Mouse (Mus musculus): ENCODE data around the gene Gcnt1. TPM values are rescaled to one million over a fixed set of nuclear protein-coding genes. Genes with fewer than 3 reads are reported as not detected.

The Gcnt1 gene
- polyA plus RNA-seq, 1 experiment from 2014 or later = 29.6 TPM

DNA sequence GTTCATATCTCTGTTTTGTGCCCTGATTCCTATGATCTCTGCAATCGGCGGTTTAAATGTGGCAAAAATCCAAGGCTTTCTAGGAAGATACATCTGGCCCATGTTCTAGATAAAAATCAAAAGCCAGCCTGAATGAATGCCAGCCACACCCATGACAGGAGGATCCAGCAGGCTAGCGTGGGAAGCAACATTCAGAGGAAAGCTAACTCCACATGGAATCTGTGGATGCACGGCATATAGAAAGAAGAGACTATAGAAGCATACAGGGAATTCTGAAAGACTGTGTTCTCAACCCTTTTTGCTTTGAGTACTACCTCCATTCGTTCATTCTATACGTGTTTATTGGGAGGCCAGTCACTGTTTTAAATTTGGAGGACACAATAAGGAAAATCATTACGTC is 86.6 kb downstream of the Gcnt1 start:
- Histone ChIP-seq H3K4me3 (replicated peaks) (no peak overlapping the region), H3K27ac (no peak overlapping the region), H3K4me1 (no peaks in the 10 kb centered on the region), H3K4me2 (no peak overlapping the region), H3K36me3 (no peaks in the 10 kb centered on the region), H3K9me3 (replicated peaks) (no peaks in the 10 kb centered on the region), H3K27me3 (no peaks in the 10 kb centered on the region), H3K9ac (no peak overlapping the region)
- ATAC-seq (replicated peaks; ENCODE audit: low FRiP score) = no peak
- 81% methylated on average over 7 of the region's 7 CpGs for WGBS

DNA sequence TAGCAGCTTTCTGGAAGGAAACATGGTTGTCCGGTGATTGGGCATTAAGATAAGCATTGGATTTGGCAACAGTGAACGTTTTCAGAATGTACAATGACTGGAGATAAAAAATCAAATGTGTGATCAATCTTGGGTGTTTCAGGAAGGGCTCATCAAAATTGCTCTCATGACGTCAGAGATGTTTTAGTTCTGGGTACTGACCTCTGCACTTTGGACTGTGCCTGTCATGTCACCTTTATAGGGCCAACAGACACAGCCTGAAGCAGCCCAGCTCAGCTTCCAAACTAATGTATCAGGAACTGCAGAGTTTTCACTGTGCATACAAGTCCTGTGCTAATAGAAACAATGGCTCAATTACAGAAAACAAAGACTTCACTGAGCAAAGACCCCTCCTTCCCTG is 89.3 kb downstream of the Gcnt1 start:
- Histone ChIP-seq H3K36me3 (no peaks in the 10 kb centered on the region), H3K4me3 (replicated peaks) (no peak overlapping the region), H3K4me1 (no peaks in the 10 kb centered on the region), H3K4me2 (no peak overlapping the region), H3K27ac (no peak overlapping the region), H3K9me3 (replicated peaks) (no peaks in the 10 kb centered on the region), H3K27me3 (no peaks in the 10 kb centered on the region), H3K9ac (no peak overlapping the region)
- ATAC-seq (replicated peaks; ENCODE audit: low FRiP score) = no peak
- 49% methylated on average over 3 of the region's 3 CpGs for WGBS

DNA sequence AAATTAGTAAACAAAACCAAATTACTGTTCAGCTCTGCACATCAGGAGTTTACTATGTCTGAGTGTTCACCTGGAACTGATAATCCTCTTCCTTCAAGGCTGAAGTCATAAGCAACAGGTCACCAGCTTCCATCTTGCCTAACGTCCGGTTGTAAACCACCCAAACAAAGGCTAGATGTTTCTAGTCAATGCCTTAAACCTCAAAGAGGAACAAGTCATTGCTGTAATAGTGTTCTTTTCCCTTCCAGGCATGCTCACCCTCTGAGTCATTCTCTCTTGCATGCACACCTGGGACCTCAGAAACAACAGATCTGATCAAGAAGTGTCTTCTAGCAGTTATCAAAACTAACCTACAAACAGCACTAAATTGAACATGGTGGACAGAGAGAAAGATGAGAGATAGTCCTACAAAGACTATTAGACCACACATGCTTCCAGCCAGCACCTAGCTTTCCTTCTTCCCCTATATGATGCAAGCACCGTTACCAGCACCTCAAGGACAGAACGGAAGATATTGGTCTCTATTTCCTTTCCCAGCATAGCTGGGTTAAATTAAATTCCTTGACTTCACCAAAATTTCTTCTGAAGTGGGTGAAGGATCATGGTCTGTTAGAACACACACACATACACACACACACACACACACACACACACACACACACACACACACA is 94.1 kb downstream of the Gcnt1 start:
- no peak for ATAC-seq (replicated peaks; ENCODE audit: low FRiP score)
- no peak overlapping the region for H3K9ac ChIP-seq
- no peak overlapping the region for H3K4me3 ChIP-seq (replicated peaks)
- no peak overlapping the region for H3K4me2 ChIP-seq
- 91% methylated on average over 4 of the region's 4 CpGs for WGBS
- no peaks in the 10 kb centered on the region for H3K9me3 ChIP-seq (replicated peaks)
- no peaks in the 10 kb centered on the region for H3K27me3 ChIP-seq
- no peak overlapping the region for H3K27ac ChIP-seq
- no peaks in the 10 kb centered on the region for H3K4me1 ChIP-seq
- no peaks in the 10 kb centered on the region for H3K36me3 ChIP-seq

Other genes with a start within 250 kb of the Gcnt1 start
- gene Rfk, start 21.2 kb upstream of the Gcnt1 start, polyA plus RNA-seq (2015; fragmentation: Nextera tagmentation; extraction: Ambion mirVana) = 76.8 and 85.6 TPM in 2 replicates